11 mouse cellular contexts compared by ENCODE assay signal in the genomic region with DNA sequence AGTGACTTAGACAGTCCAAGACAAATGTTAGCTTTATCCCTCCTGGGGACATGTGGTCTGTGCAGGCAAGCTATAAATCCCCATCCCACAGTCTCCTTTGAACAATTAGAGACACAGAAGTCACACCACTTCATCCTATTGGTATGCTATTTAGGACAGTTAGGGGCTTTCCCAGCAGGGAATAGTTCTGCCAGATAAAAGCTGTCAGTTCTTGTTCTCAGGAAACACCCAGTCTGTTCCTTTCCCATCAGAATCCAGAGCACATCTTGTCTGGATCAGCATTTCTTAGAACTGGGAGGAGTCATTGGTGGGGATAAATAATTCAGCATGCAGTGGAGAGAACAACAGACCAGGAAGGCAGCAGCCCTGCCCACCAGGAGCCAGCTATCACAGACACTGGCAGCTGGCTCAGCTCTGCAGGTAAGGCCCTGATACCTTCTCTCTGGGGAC. TPM values are rescaled to one million over a fixed set of nuclear protein-coding genes. Genes with fewer than 3 reads are reported as not detected.
A peak's percentile ranks its signal among the peaks of the same experiment; 100 is the strongest.
DNase-seq lines count a peak whose midpoint lies in the region; ATAC-seq lines count a peak whose summit lies in the region.
"Had no signal": no experiment of that assay in that cellular context is flagged by ENCODE, and none has a peak within 500 bp of the region (broad histone marks: within the 10 kb centered on the region; RNA-seq: fewer than 3 reads in every experiment).

No protein-coding gene starts in this region.

- peak; percentile 91 for DNase-seq in heart, adult 11 months
- no peak for DNase-seq in heart, embryonic 10.5 days (ENCODE audit: low spot score)
- DNase-seq in 416B (ENCODE audit: low read depth) = peak; percentile 37
- DNase-seq in embryonic facial prominence, embryonic 14.5 days (ENCODE audit: low spot score) = peak; percentile 55
- no peak for DNase-seq in midbrain, embryonic 11.5 days (ENCODE audit: low spot score, missing footprints)
- no peak for DNase-seq in left cerebral cortex, adult 9 months (ENCODE audit: low spot score in 2 of 2)
- DNase-seq in kidney, postnatal 25 days = no peak
- DNase-seq: adrenal gland, postnatal 36 days had no signal

- no peak overlapping the region for H3K27ac ChIP-seq in heart, embryonic 10.5 days
- H3K27ac ChIP-seq in embryonic facial prominence, embryonic 14.5 days (replicated peaks; ENCODE audit: low read depth, low read length) = no peak overlapping the region
- peak overlapping the region; percentile 10 for H3K27ac ChIP-seq in midbrain, embryonic 11.5 days (ENCODE audit: low read depth, low read length)
- H3K27ac ChIP-seq in kidney, embryonic 15.5 days = no peak overlapping the region

- H3K9me3 ChIP-seq in heart, embryonic 10.5 days = no peaks in the 10 kb centered on the region
- no peaks in the 10 kb centered on the region for H3K9me3 ChIP-seq in embryonic facial prominence, embryonic 14.5 days (ENCODE audit: control insufficient read depth, low read length)
- no peaks in the 10 kb centered on the region for H3K9me3 ChIP-seq in midbrain, embryonic 11.5 days (ENCODE audit: control insufficient read depth, low read length)
- H3K9me3 ChIP-seq in kidney, embryonic 15.5 days (replicated peaks) = no peaks in the 10 kb centered on the region

- H3K4me1 ChIP-seq in heart, embryonic 10.5 days = no peaks in the 10 kb centered on the region
- H3K4me1 ChIP-seq in embryonic facial prominence, embryonic 14.5 days (ENCODE audit: control insufficient read depth, insufficient read depth, low read length) = no peaks in the 10 kb centered on the region
- H3K4me1 ChIP-seq in midbrain, embryonic 11.5 days (ENCODE audit: control insufficient read depth, insufficient read depth, low read length) = peaks cover 5% of the 10 kb centered on the region; the same call in 1 of the 2 replicates
- H3K4me1 ChIP-seq in kidney, embryonic 15.5 days = no peaks in the 10 kb centered on the region; the same call in 1 of the 2 replicates

- ATAC-seq in embryonic facial prominence, embryonic 14.5 days (ENCODE audit: low read depth) = peak; percentile 22
- ATAC-seq in midbrain, embryonic 11.5 days (ENCODE audit: low FRiP score) = peak; percentile 78
- ATAC-seq in kidney, embryonic 15.5 days (replicated peaks; ENCODE audit: low FRiP score) = no peak; the same call in 1 of the 2 replicates

- H3K9ac ChIP-seq in embryonic facial prominence, embryonic 14.5 days (ENCODE audit: low read depth, low read length) = no peak overlapping the region
- no peak overlapping the region for H3K9ac ChIP-seq in midbrain, embryonic 11.5 days (ENCODE audit: low read length)
- no peak overlapping the region for H3K9ac ChIP-seq in kidney, embryonic 15.5 days

- H3K36me3 ChIP-seq in heart, embryonic 10.5 days = no peaks in the 10 kb centered on the region
- no peaks in the 10 kb centered on the region for H3K36me3 ChIP-seq in embryonic facial prominence, embryonic 14.5 days (ENCODE audit: control insufficient read depth, insufficient read depth, low read length)
- H3K36me3 ChIP-seq in midbrain, embryonic 11.5 days (ENCODE audit: control insufficient read depth, insufficient read depth, low read length) = no peaks in the 10 kb centered on the region
- H3K36me3 ChIP-seq in kidney, embryonic 15.5 days = no peaks in the 10 kb centered on the region

- H3K4me2 ChIP-seq in embryonic facial prominence, embryonic 14.5 days (ENCODE audit: low read depth, low read length) = no peak overlapping the region
- H3K4me2 ChIP-seq in midbrain, embryonic 11.5 days = no peak overlapping the region
- H3K4me2 ChIP-seq in kidney, embryonic 15.5 days = no peak overlapping the region

- no peak overlapping the region for H3K4me3 ChIP-seq in heart, embryonic 10.5 days
- H3K4me3 ChIP-seq in embryonic facial prominence, embryonic 14.5 days (ENCODE audit: low read depth, low read length) = no peak overlapping the region
- no peak overlapping the region for H3K4me3 ChIP-seq in midbrain, embryonic 11.5 days (ENCODE audit: low read depth, low read length)
- H3K4me3 ChIP-seq in kidney, embryonic 15.5 days (replicated peaks) = no peak overlapping the region
- H3K4me3 ChIP-seq: erythroblast, embryonic 14.5 days had no signal

- no peaks in the 10 kb centered on the region for H3K27me3 ChIP-seq in heart, embryonic 10.5 days (ENCODE audit: insufficient read depth, poor library complexity, severe bottlenecking)
- H3K27me3 ChIP-seq in embryonic facial prominence, embryonic 14.5 days (replicated peaks; ENCODE audit: control insufficient read depth, insufficient read depth, low read length) = no peaks in the 10 kb centered on the region
- no peaks in the 10 kb centered on the region for H3K27me3 ChIP-seq in midbrain, embryonic 11.5 days (ENCODE audit: control insufficient read depth, insufficient read depth, low read length)
- H3K27me3 ChIP-seq in kidney, embryonic 15.5 days = no peaks in the 10 kb centered on the region
- H3K27me3 ChIP-seq: CH12.LX had no signal

RNA-seq across cellular contexts. Expression of gene Serpina3g, which starts 11.5 kb away (rescaled TPM):
- 0.20 and 0.59 TPM in 2 replicates for polyA plus RNA-seq in heart, embryonic 10.5 days (2016; fragmentation: Nextera tagmentation; extraction: Ambion mirVana)
- polyA plus RNA-seq in embryonic facial prominence, embryonic 14.5 days (2014; fragmentation: Nextera tagmentation; extraction: Ambion mirVana) = 4.1 and 4.5 TPM in 2 replicates
- polyA plus RNA-seq in midbrain, embryonic 11.5 days (2014; fragmentation: Nextera tagmentation; extraction: Ambion mirVana) = 0.26 and 0.44 TPM in 2 replicates
- polyA plus RNA-seq in kidney, embryonic 15.5 days (2015; fragmentation: Nextera tagmentation; extraction: Ambion mirVana) = 8.5 and 8.8 TPM in 2 replicates

RNA-seq across cellular contexts. Expression of gene Serpina3i, which starts 15.3 kb away (rescaled TPM):
- polyA plus RNA-seq in heart, embryonic 10.5 days (2016; fragmentation: Nextera tagmentation; extraction: Ambion mirVana) = 0.06 TPM in 1 of 2 replicates, not detected in the other
- polyA plus RNA-seq in embryonic facial prominence, embryonic 14.5 days (2014; fragmentation: Nextera tagmentation; extraction: Ambion mirVana) = 0.35 and 1.7 TPM in 2 replicates
- polyA plus RNA-seq in midbrain, embryonic 11.5 days (2014; fragmentation: Nextera tagmentation; extraction: Ambion mirVana) = 0.14 TPM in 1 of 2 replicates, not detected in the other
- 0.14 and 0.24 TPM in 2 replicates for polyA plus RNA-seq in kidney, embryonic 15.5 days (2015; fragmentation: Nextera tagmentation; extraction: Ambion mirVana)
- polyA plus RNA-seq: erythroblast, embryonic 14.5 days had no signal

RNA-seq across cellular contexts. Expression of gene Serpina3f, which starts 33.2 kb away (rescaled TPM):
- not detected in 2 replicates for polyA plus RNA-seq in heart, embryonic 10.5 days (2016; fragmentation: Nextera tagmentation; extraction: Ambion mirVana)
- polyA plus RNA-seq in embryonic facial prominence, embryonic 14.5 days (2014; fragmentation: Nextera tagmentation; extraction: Ambion mirVana) = 0.09 and 0.13 TPM in 2 replicates
- polyA plus RNA-seq in midbrain, embryonic 11.5 days (2014; fragmentation: Nextera tagmentation; extraction: Ambion mirVana) = 0.40 and 0.55 TPM in 2 replicates
- polyA plus RNA-seq in kidney, embryonic 15.5 days (2015; fragmentation: Nextera tagmentation; extraction: Ambion mirVana) = 0.30 TPM in 1 of 2 replicates, not detected in the other
- polyA plus RNA-seq: erythroblast, embryonic 14.5 days had no signal

Comparison
In these comparisons a context has a peak if more than half of its experiments do, and no peak if none do; other contexts are left out.
1. DNase-seq: peak in heart, adult 11 months (single experiment), 416B (single experiment) and embryonic facial prominence, embryonic 14.5 days (single experiment); none in heart, embryonic 10.5 days (single experiment), midbrain, embryonic 11.5 days (single experiment), left cerebral cortex, adult 9 months (0 of 2) and kidney, postnatal 25 days (0 of 2).